Mouse (Mus musculus) megakaryocyte, embryonic 14.5 days (primary cell): Measurements from ENCODE around the gene Cisd1.

Experiments used
- FLI1 ChIP-seq: IDR thresholded peaks from 2 replicates; pipeline ENCODE4 v1.6.1; 2012; ENCODE audit warnings: low read length, inconsistent platforms, mixed read lengths
- GATA1 ChIP-seq: IDR thresholded peaks from 3 replicates; pipeline ENCODE4 v1.6.1; 2012; ENCODE audit warnings: mixed read lengths, low read length, inconsistent platforms, borderline replicate concordance

DNA sequence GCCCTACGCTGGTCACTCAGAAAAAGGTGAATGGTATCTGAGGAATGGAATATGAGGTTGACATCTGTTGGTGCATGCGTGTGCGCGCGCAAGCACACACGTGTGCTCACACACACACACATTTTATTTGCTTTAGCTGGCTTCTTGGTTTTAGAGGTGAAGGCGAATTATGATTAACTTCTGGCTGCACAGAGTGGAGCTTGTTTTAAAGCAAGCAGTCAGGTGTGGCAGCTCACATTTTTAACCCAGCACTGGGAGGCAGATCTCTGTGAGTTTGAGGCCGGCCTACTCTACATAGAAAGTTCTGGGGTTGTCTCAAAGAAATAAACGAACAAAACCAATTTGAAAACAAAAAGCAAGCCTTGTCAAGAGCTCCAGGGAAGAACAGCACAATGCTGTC is 3.5 kb downstream of the Cisd1 start:
- no peak for TF ChIP-seq GATA1
- TF ChIP-seq FLI1, result no peak
